8 mouse cellular contexts compared by ENCODE assay signal in the genomic region with DNA sequence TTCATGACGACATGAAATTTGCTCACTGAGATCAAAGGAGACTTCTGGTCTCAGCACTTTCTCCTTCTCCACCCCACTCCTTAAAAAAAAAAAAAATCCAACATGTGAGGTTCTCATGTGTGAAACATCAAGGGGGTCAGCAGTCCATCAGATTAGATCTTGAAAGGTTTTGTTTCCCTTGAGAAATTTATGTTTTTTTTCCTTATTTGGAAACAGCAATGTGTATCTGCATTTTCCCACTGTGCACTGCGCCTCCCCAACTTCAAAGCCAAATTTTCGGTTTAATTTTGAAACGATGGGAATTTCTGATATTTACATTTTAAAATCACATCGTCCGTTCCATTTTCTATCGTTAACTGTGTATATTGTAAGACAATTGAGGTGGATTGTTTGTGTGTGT. TPM values are rescaled to one million over a fixed set of nuclear protein-coding genes. Genes with fewer than 3 reads are reported as not detected.
DNase-seq lines count a peak whose midpoint lies in the region; ATAC-seq and TF ChIP-seq lines count a peak whose summit lies in the region.

No protein-coding gene starts in this region.

- peak overlapping the region; percentile 98 for H3K4me3 ChIP-seq in kidney, embryonic 16.5 days (ENCODE audit: low read length)
- peak overlapping the region; percentile 74 for H3K4me3 ChIP-seq in bone marrow macrophage, adult 2 months (ENCODE audit: insufficient read depth, low read length)
- peak overlapping the region; percentile 99 for H3K4me3 ChIP-seq in hindbrain, embryonic 11.5 days (ENCODE audit: low read depth, low read length)
- H3K4me3 ChIP-seq in midbrain, embryonic 13.5 days (replicated peaks), result peak overlapping the region; percentile 93

- H3K4me2 ChIP-seq in kidney, embryonic 16.5 days (replicated peaks; ENCODE audit: low read depth, low read length), result peak overlapping the region; percentile 61
- H3K4me2 ChIP-seq in hindbrain, embryonic 11.5 days (replicated peaks; ENCODE audit: low read depth, low read length), result peak overlapping the region; percentile 28
- H3K4me2 ChIP-seq in midbrain, embryonic 13.5 days (replicated peaks), result peak overlapping the region; percentile 51

- peak overlapping the region; percentile 97 for H3K27ac ChIP-seq in kidney, embryonic 16.5 days (ENCODE audit: low read length)
- H3K27ac ChIP-seq in bone marrow macrophage, adult 2 months (ENCODE audit: insufficient read depth, low read depth, low read length), result peak overlapping the region; percentile 76
- peak overlapping the region; percentile 95 for H3K27ac ChIP-seq in hindbrain, embryonic 11.5 days (ENCODE audit: low read depth, low read length)
- peak overlapping the region; percentile 98 for H3K27ac ChIP-seq in midbrain, embryonic 13.5 days

- peak overlapping the region; percentile 73 for H3K9ac ChIP-seq in kidney, embryonic 16.5 days (replicated peaks; ENCODE audit: low read length)
- H3K9ac ChIP-seq in hindbrain, embryonic 11.5 days (ENCODE audit: low read depth, low read length), result peak overlapping the region; percentile 69
- peak overlapping the region; percentile 68 for H3K9ac ChIP-seq in midbrain, embryonic 13.5 days (replicated peaks)

- H3K36me3 ChIP-seq in kidney, embryonic 16.5 days (ENCODE audit: insufficient read depth, low read length), result no peaks in the 10 kb centered on the region
- H3K36me3 ChIP-seq in hindbrain, embryonic 11.5 days (ENCODE audit: control insufficient read depth, insufficient read depth, low read length), result no peaks in the 10 kb centered on the region
- H3K36me3 ChIP-seq in midbrain, embryonic 13.5 days, result no peaks in the 10 kb centered on the region

- H3K9me3 ChIP-seq in kidney, embryonic 16.5 days (ENCODE audit: low read length), result no peaks in the 10 kb centered on the region
- no peaks in the 10 kb centered on the region for H3K9me3 ChIP-seq in hindbrain, embryonic 11.5 days (ENCODE audit: control insufficient read depth, low read length)
- H3K9me3 ChIP-seq in midbrain, embryonic 13.5 days, result no peaks in the 10 kb centered on the region

- no peak for DNase-seq in kidney, adult 18-20 months
- DNase-seq in hindbrain, embryonic 11.5 days (ENCODE audit: low spot score), result peak; percentile 45
- no peak for DNase-seq in layer of hippocampus, postnatal 25 days (ENCODE audit: extremely low spot score in 1 of 2, low spot score in 1 of 2)

- WGBS in kidney, embryonic 16.5 days, result 4% methylated on average over 7 of the region's 7 CpGs
- WGBS in hindbrain, embryonic 11.5 days, result 9% methylated on average over 7 of the region's 7 CpGs
- 7% methylated on average over 7 of the region's 7 CpGs for WGBS in midbrain, embryonic 13.5 days

- H3K27me3 ChIP-seq in kidney, embryonic 16.5 days (ENCODE audit: insufficient read depth, low read length), result no peaks in the 10 kb centered on the region
- H3K27me3 ChIP-seq in hindbrain, embryonic 11.5 days (ENCODE audit: control insufficient read depth, insufficient read depth, low read length), result no peaks in the 10 kb centered on the region
- H3K27me3 ChIP-seq in midbrain, embryonic 13.5 days, result no peaks in the 10 kb centered on the region

- H3K4me1 ChIP-seq in kidney, embryonic 16.5 days (ENCODE audit: insufficient read depth, low read length), result peaks cover 11% of the 10 kb centered on the region
- peaks cover 10% of the 10 kb centered on the region for H3K4me1 ChIP-seq in bone marrow macrophage, adult 2 months (ENCODE audit: control insufficient read depth, insufficient read depth, low read length)
- no peaks in the 10 kb centered on the region for H3K4me1 ChIP-seq in hindbrain, embryonic 11.5 days (replicated peaks; ENCODE audit: control insufficient read depth, insufficient read depth, low read length)
- peaks cover 17% of the 10 kb centered on the region for H3K4me1 ChIP-seq in midbrain, embryonic 13.5 days (replicated peaks)

- TF ChIP-seq POLR2A in bone marrow macrophage, adult 2 months (IDR thresholded peaks at IDR 0.05; ENCODE audit: borderline replicate concordance, low read depth, low read length), result no peak

- no peak for ATAC-seq in kidney, embryonic 16.5 days (ENCODE audit: low FRiP score, low TSS enrichment)
- no peak for ATAC-seq in hindbrain, embryonic 11.5 days (ENCODE audit: low FRiP score)
- no peak for ATAC-seq in midbrain, embryonic 13.5 days
- no peak for ATAC-seq in megakaryocyte progenitor cell, adult 5-6 weeks (replicated peaks; ENCODE audit: poor library complexity)
- ATAC-seq in inflammation-experienced regulatory T-cells, adult 6 months, result no peak

- no peak for TF ChIP-seq CTCF in bone marrow macrophage, adult 2 months (IDR thresholded peaks at IDR 0.05; ENCODE audit: low read depth, low read length)

RNA-seq across cellular contexts. Expression of gene Klhdc10, which starts 1.0 kb away (rescaled TPM):
- polyA plus RNA-seq in kidney, embryonic 16.5 days (2015; fragmentation: Nextera tagmentation; extraction: Ambion mirVana), result 26.8 and 30.2 TPM in 2 replicates
- polyA plus RNA-seq in bone marrow macrophage, adult 2 months (2012; ENCODE audit: insufficient read depth, insufficient read length, missing spikeins), result 17.3 and 18.1 TPM in 2 replicates
- 27.4 and 28.2 TPM in 2 replicates for polyA plus RNA-seq in hindbrain, embryonic 11.5 days (2014; fragmentation: Nextera tagmentation; extraction: Ambion mirVana)
- 35.2 and 35.6 TPM in 2 replicates for polyA plus RNA-seq in midbrain, embryonic 13.5 days (2015; fragmentation: Nextera tagmentation; extraction: Ambion mirVana)
- 27.2 and 28.4 TPM in 2 replicates for total RNA-seq in megakaryocyte progenitor cell, adult 5-6 weeks (2015)
- total RNA-seq in megakaryocyte progenitor cell, adult 5-6 weeks (2017), result 50.8 and 69.9 TPM in 2 replicates
- polyA plus RNA-seq in inflammation-experienced regulatory T-cells, adult 6 months (2017; shearing (Covaris generic)), result 1 to 10 TPM in 2 of 3 experiments, under 1 TPM in 1; 0.94 to 3.8 (median 2.2) TPM
- 100 to 1,000 TPM; 109 to 110 TPM for total RNA-seq in layer of hippocampus, postnatal 25 days (2021)

RNA-seq across cellular contexts. Expression of gene Zc3hc1, which starts 9.9 kb away (rescaled TPM):
- 69.8 and 71.7 TPM in 2 replicates for polyA plus RNA-seq in kidney, embryonic 16.5 days (2015; fragmentation: Nextera tagmentation; extraction: Ambion mirVana)
- 16.7 and 18.9 TPM in 2 replicates for polyA plus RNA-seq in bone marrow macrophage, adult 2 months (2012; ENCODE audit: insufficient read depth, insufficient read length, missing spikeins)
- 69.3 and 79.1 TPM in 2 replicates for polyA plus RNA-seq in hindbrain, embryonic 11.5 days (2014; fragmentation: Nextera tagmentation; extraction: Ambion mirVana)
- polyA plus RNA-seq in midbrain, embryonic 13.5 days (2015; fragmentation: Nextera tagmentation; extraction: Ambion mirVana), result 66.7 and 68.4 TPM in 2 replicates
- total RNA-seq in megakaryocyte progenitor cell, adult 5-6 weeks (2015), result 31.0 and 35.6 TPM in 2 replicates
- 41.4 and 49.9 TPM in 2 replicates for total RNA-seq in megakaryocyte progenitor cell, adult 5-6 weeks (2017)
- polyA plus RNA-seq in inflammation-experienced regulatory T-cells, adult 6 months (2017; shearing (Covaris generic)), result 10 to 100 TPM; 34.5 to 58.1 (median 44.4) TPM
- total RNA-seq in layer of hippocampus, postnatal 25 days (2021), result 10 to 100 TPM; 25.2 to 27.2 TPM
